Mouse (Mus musculus): ENCODE results near the gene Gm13090.

- TF ChIP-seq CTCF (IDR thresholded peaks at IDR 0.05; ENCODE audit: insufficient read depth, low read length) (no peak), POLR2A (IDR thresholded peaks at IDR 0.05; ENCODE audit: borderline replicate concordance, extremely low read depth, low read depth, low read length) (no peak)
These were observed 41.6 kb downstream of the Gm13090 start for GRCm38 (mm10) chr4:151130756-151131490.

Measured in lung, adult 2 months (tissue).